Comparison of ENCODE assay signal across 7 mouse cellular contexts in genomic region chr3:122312078-122312477, GRCm38 (mm10). TPM values are rescaled to one million over a fixed set of nuclear protein-coding genes. Genes with fewer than 3 reads are reported as not detected.
DNase-seq lines count a peak whose midpoint lies in the region; ATAC-seq lines count a peak whose summit lies in the region.

No protein-coding gene starts in this region.

- no peaks in the 10 kb centered on the region for H3K27me3 ChIP-seq in intestine, embryonic 15.5 days (replicated peaks)
- no peaks in the 10 kb centered on the region for H3K27me3 ChIP-seq in limb, embryonic 11.5 days (ENCODE audit: control insufficient read depth, insufficient read depth, low read length)

- no peak overlapping the region for H3K4me3 ChIP-seq in intestine, embryonic 15.5 days (replicated peaks)
- no peak overlapping the region for H3K4me3 ChIP-seq in limb, embryonic 11.5 days (ENCODE audit: low read depth, low read length)

- no peak overlapping the region for H3K4me2 ChIP-seq in intestine, embryonic 15.5 days (replicated peaks)
- H3K4me2 ChIP-seq in limb, embryonic 11.5 days (ENCODE audit: low read depth, severe bottlenecking), result no peak overlapping the region

- no peaks in the 10 kb centered on the region for H3K9me3 ChIP-seq in intestine, embryonic 15.5 days
- no peaks in the 10 kb centered on the region for H3K9me3 ChIP-seq in limb, embryonic 11.5 days (ENCODE audit: control insufficient read depth, low read length)

- peak; percentile 31; the same call in 1 of the 2 replicates for ATAC-seq in intestine, embryonic 15.5 days
- no peak for ATAC-seq in limb, embryonic 11.5 days (ENCODE audit: insufficient number of reproducible peaks, low FRiP score, low TSS enrichment, low read depth)

- peak; percentile 49 for DNase-seq in T-cell, adult 2 months (ENCODE audit: low spot score)
- peak; percentile 78 to 90 for DNase-seq in cerebellum, adult 18-20 months
- DNase-seq in forelimb bud, embryonic 11.5 days (ENCODE audit: low read depth, low spot score), result peak; percentile 84
- peak; percentile 95 for DNase-seq in limb, embryonic 11.5 days (ENCODE audit: low spot score)
- peak; percentile 47 to 70 for DNase-seq in natural killer cell, adult 2 months (ENCODE audit: low spot score in 2 of 2)
- DNase-seq in spleen, postnatal 36 days (ENCODE audit: low spot score in 2 of 2), result peak; percentile 54 to 63

- H3K9ac ChIP-seq in intestine, embryonic 15.5 days, result no peak overlapping the region
- H3K9ac ChIP-seq in limb, embryonic 11.5 days (ENCODE audit: low read length), result no peak overlapping the region

- no peak overlapping the region for H3K27ac ChIP-seq in intestine, embryonic 15.5 days
- no peak overlapping the region for H3K27ac ChIP-seq in limb, embryonic 11.5 days (replicated peaks; ENCODE audit: low read depth, low read length)

- 25% methylated on average over 2 of the region's 2 CpGs for WGBS in intestine, embryonic 15.5 days
- WGBS in limb, embryonic 11.5 days, result 18% methylated on average over 2 of the region's 2 CpGs

- H3K36me3 ChIP-seq in intestine, embryonic 15.5 days, result no peaks in the 10 kb centered on the region
- no peaks in the 10 kb centered on the region for H3K36me3 ChIP-seq in limb, embryonic 11.5 days (ENCODE audit: control insufficient read depth, insufficient read depth, low read length)

- peaks cover 12% of the 10 kb centered on the region for H3K4me1 ChIP-seq in intestine, embryonic 15.5 days (replicated peaks)
- H3K4me1 ChIP-seq in limb, embryonic 11.5 days (ENCODE audit: control insufficient read depth, insufficient read depth, low read length), result peaks cover 5% of the 10 kb centered on the region; the same call in 1 of the 2 replicates

RNA-seq across cellular contexts. Expression of gene Bcar3, which starts 18.1 kb away (rescaled TPM):
- 21.5 and 23.4 TPM in 2 replicates for polyA plus RNA-seq in intestine, embryonic 15.5 days (2015; fragmentation: Nextera tagmentation; extraction: Ambion mirVana)
- polyA plus RNA-seq in limb, embryonic 11.5 days (2014; fragmentation: Nextera tagmentation; extraction: Ambion mirVana), result 3.8 and 4.1 TPM in 2 replicates

RNA-seq across cellular contexts. Expression of gene Dnttip2, which starts 37.9 kb away (rescaled TPM):
- 68.3 and 77.4 TPM in 2 replicates for polyA plus RNA-seq in intestine, embryonic 15.5 days (2015; fragmentation: Nextera tagmentation; extraction: Ambion mirVana)
- polyA plus RNA-seq in limb, embryonic 11.5 days (2014; fragmentation: Nextera tagmentation; extraction: Ambion mirVana), result 102 and 107 TPM in 2 replicates
